Mouse (Mus musculus): ENCODE measurements around the gene Rnf26. TPM values are rescaled to one million over a fixed set of nuclear protein-coding genes. Genes with fewer than 3 reads are reported as not detected.

Rnf26 gene
- polyA plus RNA-seq, 1 experiment from 2014 or later: 56.4 TPM

DNA sequence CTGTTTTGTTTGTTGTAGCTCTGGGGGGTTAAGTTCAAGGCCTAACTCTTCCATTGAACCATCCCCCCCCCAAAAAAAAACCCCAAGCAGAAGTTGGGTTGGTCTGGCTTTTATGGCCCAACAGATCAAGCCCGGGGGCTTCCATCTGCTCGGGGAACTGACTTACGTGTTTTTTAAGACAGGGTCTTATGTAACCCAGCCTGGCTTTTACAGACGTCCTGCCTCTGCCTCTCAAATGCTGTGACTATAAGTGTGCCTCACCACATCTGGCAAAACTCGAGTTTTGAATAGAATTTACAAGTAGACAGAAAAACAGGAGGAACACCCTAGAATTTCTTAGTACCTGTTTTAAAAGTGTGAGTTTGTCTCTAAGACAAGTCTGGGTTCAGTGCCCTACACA, 31.7 kb downstream of the Rnf26 start:
- H3K27ac ChIP-seq (ENCODE audit: low read depth, low read length): no peak overlapping the region
- H3K9ac ChIP-seq (ENCODE audit: low read length): no peak overlapping the region
- no peaks in the 10 kb centered on the region for H3K9me3 ChIP-seq (ENCODE audit: control insufficient read depth, low read length)
- H3K27me3 ChIP-seq (ENCODE audit: control insufficient read depth, insufficient read depth, low read length): peaks cover 27% of the 10 kb centered on the region
- H3K4me1 ChIP-seq (ENCODE audit: control insufficient read depth, insufficient read depth, low read length): peaks cover 28% of the 10 kb centered on the region
- 73% methylated on average over 5 of the region's 5 CpGs for WGBS
- H3K4me2 ChIP-seq: no peak overlapping the region
- DNase-seq (ENCODE audit: low spot score, missing footprints) (no peak), ATAC-seq (ENCODE audit: low FRiP score) (no peak)
- H3K36me3 ChIP-seq (ENCODE audit: control insufficient read depth, insufficient read depth, low read length): no peaks in the 10 kb centered on the region
- no peak overlapping the region for H3K4me3 ChIP-seq (ENCODE audit: low read depth, low read length)

DNA sequence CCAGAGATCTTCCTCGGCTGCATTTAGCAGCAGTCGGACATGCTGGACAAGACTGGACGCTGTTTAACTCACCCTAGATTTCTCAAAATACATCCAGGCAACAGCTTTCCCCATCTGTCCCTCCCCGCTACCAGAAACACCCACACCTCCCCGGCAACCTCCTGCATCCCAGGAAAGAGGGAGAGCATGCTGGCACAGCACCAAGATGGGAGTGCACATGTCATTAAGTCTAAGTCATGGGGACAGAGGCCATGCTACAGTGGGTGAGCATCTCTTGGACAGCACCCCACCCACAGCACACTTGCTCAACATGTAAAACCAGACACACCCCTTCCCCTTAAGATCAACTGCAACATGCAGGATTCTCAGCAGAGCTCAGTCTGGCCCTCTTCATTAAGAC, 32.4 kb downstream of the Rnf26 start:
- Histone ChIP-seq H3K36me3 (ENCODE audit: control insufficient read depth, insufficient read depth, low read length) (no peaks in the 10 kb centered on the region), H3K27me3 (ENCODE audit: control insufficient read depth, insufficient read depth, low read length) (peaks cover 22% of the 10 kb centered on the region), H3K9me3 (ENCODE audit: control insufficient read depth, low read length) (no peaks in the 10 kb centered on the region), H3K27ac (ENCODE audit: low read depth, low read length) (no peak overlapping the region), H3K4me3 (ENCODE audit: low read depth, low read length) (no peak overlapping the region), H3K4me2 (no peak overlapping the region), H3K9ac (ENCODE audit: low read length) (no peak overlapping the region), H3K4me1 (ENCODE audit: control insufficient read depth, insufficient read depth, low read length) (peaks cover 28% of the 10 kb centered on the region)
- peak; percentile 54 for DNase-seq (ENCODE audit: low spot score, missing footprints)
- 88% methylated on average over 5 of the region's 5 CpGs for WGBS
- ATAC-seq (ENCODE audit: low FRiP score): no peak

DNA sequence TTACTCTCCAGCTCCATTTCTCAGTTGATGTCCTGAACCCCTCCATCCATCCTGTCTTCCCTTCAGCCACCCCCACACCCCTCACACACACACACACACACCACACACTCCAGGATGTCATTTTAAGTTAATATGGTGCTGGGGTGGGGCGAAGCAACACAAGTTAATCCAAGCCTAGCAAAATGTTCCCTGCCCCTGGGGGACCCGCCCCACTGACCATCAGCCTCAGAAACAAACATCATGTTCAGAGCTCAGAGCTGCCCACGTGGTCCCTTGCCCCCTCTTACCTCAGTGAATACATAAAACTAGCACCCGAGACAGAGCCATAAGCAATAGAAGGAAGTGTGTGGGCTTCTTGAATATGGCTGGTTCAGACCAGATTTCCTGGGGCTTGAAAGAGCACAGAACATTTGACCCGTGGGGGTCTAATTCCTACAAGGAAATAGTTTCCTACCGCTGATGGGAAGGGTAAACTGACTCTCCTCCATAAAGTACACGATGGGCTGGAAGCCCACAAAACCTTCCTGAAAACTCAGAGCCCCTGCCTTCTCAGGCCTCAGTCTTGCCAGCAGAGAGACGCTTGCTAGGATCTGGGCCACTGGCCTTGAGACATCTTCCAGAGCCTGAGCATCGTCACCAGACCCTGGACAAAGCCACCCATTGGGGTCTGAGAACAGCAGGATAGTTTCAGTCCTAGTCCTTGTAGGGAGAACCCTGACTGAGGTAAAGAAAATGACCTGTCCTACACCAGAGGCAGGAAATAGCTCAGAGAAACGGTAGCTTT, 33.1 kb downstream of the Rnf26 start:
- DNase-seq (ENCODE audit: low spot score, missing footprints): peak; percentile 39
- Histone ChIP-seq H3K4me3 (ENCODE audit: low read depth, low read length) (no peak overlapping the region), H3K4me1 (ENCODE audit: control insufficient read depth, insufficient read depth, low read length) (peaks cover 22% of the 10 kb centered on the region), H3K9me3 (ENCODE audit: control insufficient read depth, low read length) (no peaks in the 10 kb centered on the region), H3K9ac (ENCODE audit: low read length) (no peak overlapping the region), H3K36me3 (ENCODE audit: control insufficient read depth, insufficient read depth, low read length) (no peaks in the 10 kb centered on the region), H3K27me3 (ENCODE audit: control insufficient read depth, insufficient read depth, low read length) (peaks cover 15% of the 10 kb centered on the region), H3K4me2 (no peak overlapping the region), H3K27ac (ENCODE audit: low read depth, low read length) (no peak overlapping the region)
- 75% methylated on average over 10 of the region's 10 CpGs for WGBS
- no peak for ATAC-seq (ENCODE audit: low FRiP score)

DNA sequence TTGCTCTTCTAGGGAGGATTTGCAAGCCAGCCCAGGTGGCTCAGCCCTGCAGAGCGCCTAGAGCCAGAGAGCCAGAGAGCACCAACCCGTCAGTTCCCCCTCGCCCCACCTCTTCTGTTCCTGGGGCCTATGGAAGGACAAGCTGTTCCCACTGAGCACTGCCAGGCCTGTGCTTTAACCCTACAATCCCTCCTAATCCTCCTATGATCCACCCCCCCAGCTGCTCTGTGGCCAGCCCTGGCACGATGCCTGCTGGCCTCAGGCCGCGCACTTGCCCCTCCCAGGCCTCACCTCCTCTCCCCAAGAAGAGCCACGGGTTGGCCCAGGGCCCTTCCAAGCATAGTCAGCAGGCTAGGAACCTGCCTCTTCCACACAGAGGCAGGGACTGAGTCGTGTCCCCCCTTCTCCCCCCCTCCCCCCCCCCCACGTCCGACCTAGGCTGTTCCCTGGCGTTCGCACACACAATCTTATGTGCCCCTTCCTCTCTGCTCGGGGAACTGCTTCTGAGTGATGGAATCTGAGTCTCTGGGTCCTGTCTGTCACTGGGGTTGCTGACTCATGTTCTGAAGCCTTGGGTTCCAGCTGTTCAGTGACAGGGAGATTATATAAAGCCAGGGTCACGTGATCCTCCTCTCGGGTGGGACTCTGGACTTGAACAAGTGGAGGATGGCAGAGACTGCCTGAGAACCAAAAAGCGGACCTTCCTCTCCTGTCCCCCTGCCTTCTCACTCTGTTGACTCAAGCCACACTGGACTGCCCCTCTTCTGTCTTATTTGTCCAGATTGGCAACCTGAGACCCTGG, 34.2 kb downstream of the Rnf26 start:
- no peaks in the 10 kb centered on the region for H3K36me3 ChIP-seq (ENCODE audit: control insufficient read depth, insufficient read depth, low read length)
- H3K9me3 ChIP-seq (ENCODE audit: control insufficient read depth, low read length): no peaks in the 10 kb centered on the region
- DNase-seq (ENCODE audit: low spot score, missing footprints) (peak; percentile 81), ATAC-seq (ENCODE audit: low FRiP score) (peak; percentile 51)
- H3K4me2 ChIP-seq: no peak overlapping the region
- 0 out of 2 replicates have a peak overlapping the region, but pooled peaks have one; percentile 9 for H3K9ac ChIP-seq (ENCODE audit: low read length)
- no peak overlapping the region for H3K27ac ChIP-seq (ENCODE audit: low read depth, low read length)
- WGBS: 26% methylated on average over 15 of the region's 16 CpGs
- no peak overlapping the region for H3K4me3 ChIP-seq (ENCODE audit: low read depth, low read length)
- peaks cover 16% of the 10 kb centered on the region for H3K4me1 ChIP-seq (ENCODE audit: control insufficient read depth, insufficient read depth, low read length)
- peaks cover 13% of the 10 kb centered on the region for H3K27me3 ChIP-seq (ENCODE audit: control insufficient read depth, insufficient read depth, low read length)

DNA sequence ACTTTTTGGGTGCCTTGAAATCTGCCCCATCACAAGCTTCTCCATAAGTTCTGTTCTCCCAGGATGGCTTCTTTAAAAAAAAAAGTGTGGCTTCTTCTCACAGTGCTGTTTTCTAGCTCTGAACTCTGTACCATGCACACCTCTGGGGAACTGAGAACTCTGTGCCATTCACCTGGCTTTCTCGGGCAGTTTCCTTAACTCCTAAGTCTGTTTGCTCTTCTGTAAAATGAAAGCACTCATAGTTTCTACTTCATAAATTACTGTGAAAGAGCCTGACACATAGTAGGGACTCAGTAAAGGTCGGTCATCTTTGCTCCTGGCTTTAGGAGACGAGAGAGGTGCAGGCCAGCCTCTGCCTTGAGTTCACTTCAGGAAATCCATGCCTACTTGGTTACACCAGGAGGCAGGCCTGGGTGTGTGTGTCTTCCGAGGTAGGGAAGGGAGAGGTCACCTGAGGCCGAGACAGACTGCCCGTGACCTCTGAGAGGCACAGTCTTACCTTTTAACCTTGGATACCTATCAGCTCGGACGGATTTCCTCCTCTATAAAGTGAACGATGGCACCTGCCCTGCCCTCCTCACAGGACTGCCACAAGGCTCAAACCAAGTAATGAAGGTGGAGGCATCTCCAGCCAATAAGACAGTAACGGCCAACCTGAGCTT, 35.0 kb downstream of the Rnf26 start:
- Histone ChIP-seq H3K4me1 (ENCODE audit: control insufficient read depth, insufficient read depth, low read length) (peaks cover 10% of the 10 kb centered on the region), H3K27ac (ENCODE audit: low read depth, low read length) (no peak overlapping the region), H3K4me3 (ENCODE audit: low read depth, low read length) (no peak overlapping the region), H3K36me3 (ENCODE audit: control insufficient read depth, insufficient read depth, low read length) (no peaks in the 10 kb centered on the region), H3K9ac (ENCODE audit: low read length) (no peak overlapping the region), H3K4me2 (no peak overlapping the region), H3K27me3 (ENCODE audit: control insufficient read depth, insufficient read depth, low read length) (peaks cover 4% of the 10 kb centered on the region; the same call in 1 of the 2 replicates), H3K9me3 (ENCODE audit: control insufficient read depth, low read length) (no peaks in the 10 kb centered on the region)
- DNase-seq (ENCODE audit: low spot score, missing footprints) (no peak), ATAC-seq (ENCODE audit: low FRiP score) (no peak)
- 82% methylated on average over 10 of the region's 10 CpGs for WGBS

DNA sequence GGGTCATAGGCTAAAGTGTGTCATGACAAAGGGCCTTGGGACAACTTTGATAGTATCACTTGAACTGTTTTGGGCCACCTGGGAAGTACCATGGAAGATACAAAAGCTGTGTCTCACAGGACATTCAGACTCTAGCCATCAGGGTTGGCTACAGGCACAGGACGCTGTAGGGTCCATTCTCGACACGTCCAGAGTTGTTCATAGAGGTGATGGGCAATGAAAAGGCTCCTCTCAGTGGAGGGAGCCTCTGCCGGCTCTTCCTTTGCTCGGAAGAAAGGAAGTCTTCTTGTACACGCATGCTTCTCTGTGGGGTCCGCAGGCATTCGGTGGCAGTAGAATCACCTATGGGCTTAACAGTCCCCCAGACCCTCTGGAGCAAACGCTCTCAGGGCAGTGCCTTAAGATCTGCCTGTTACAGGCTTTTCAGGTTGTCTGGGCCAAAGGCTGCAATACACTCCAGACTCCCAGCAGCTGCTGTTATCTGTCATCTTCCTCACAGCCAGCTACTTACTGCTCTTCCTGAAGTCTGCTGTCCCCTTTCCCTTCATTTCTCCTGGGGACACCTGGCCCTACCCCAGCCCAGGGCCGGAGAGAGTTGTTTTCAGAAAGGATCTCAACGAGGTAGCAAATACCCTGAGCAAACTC, 35.9 kb downstream of the Rnf26 start:
- Histone ChIP-seq H3K36me3 (ENCODE audit: control insufficient read depth, insufficient read depth, low read length) (no peaks in the 10 kb centered on the region), H3K27ac (ENCODE audit: low read depth, low read length) (no peak overlapping the region), H3K4me1 (ENCODE audit: control insufficient read depth, insufficient read depth, low read length) (peaks cover 18% of the 10 kb centered on the region), H3K4me3 (ENCODE audit: low read depth, low read length) (no peak overlapping the region), H3K9me3 (ENCODE audit: control insufficient read depth, low read length) (no peaks in the 10 kb centered on the region), H3K9ac (ENCODE audit: low read length) (no peak overlapping the region), H3K27me3 (ENCODE audit: control insufficient read depth, insufficient read depth, low read length) (peaks cover 4% of the 10 kb centered on the region; the same call in 1 of the 2 replicates), H3K4me2 (no peak overlapping the region)
- 86% methylated on average over 11 of the region's 11 CpGs for WGBS
- ATAC-seq (ENCODE audit: low FRiP score) (no peak), DNase-seq (ENCODE audit: low spot score, missing footprints) (no peak)

DNA sequence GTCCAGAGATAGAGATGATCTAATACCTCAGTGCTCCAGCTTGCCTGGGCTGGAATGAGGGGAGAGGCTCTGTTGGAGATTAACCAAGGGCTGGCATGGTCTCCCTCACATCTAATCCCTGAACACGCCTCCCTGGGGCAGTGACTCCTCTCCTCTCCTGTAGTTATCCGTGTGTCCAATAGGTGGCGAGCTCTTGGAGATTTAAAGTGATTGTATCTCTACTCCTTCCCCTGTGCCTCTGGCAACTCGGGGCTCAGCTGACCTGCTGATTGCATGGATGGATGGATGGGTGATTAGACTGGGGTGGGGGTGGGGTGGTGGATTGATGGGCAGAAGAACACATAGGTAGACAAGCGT, 36.6 kb downstream of the Rnf26 start:
- DNase-seq (ENCODE audit: low spot score, missing footprints) (peak; percentile 94), ATAC-seq (ENCODE audit: low FRiP score) (no peak)
- no peaks in the 10 kb centered on the region for H3K36me3 ChIP-seq (ENCODE audit: control insufficient read depth, insufficient read depth, low read length)
- peaks cover 25% of the 10 kb centered on the region for H3K4me1 ChIP-seq (ENCODE audit: control insufficient read depth, insufficient read depth, low read length)
- WGBS: 9% methylated on average over 5 of the region's 5 CpGs
- no peak overlapping the region for H3K27ac ChIP-seq (ENCODE audit: low read depth, low read length)
- no peaks in the 10 kb centered on the region for H3K9me3 ChIP-seq (ENCODE audit: control insufficient read depth, low read length)
- H3K4me2 ChIP-seq: no peak overlapping the region
- no peak overlapping the region for H3K4me3 ChIP-seq (ENCODE audit: low read depth, low read length)
- H3K9ac ChIP-seq (ENCODE audit: low read length): no peak overlapping the region
- H3K27me3 ChIP-seq (ENCODE audit: control insufficient read depth, insufficient read depth, low read length): no peaks in the 10 kb centered on the region; the same call in 1 of the 2 replicates

DNA sequence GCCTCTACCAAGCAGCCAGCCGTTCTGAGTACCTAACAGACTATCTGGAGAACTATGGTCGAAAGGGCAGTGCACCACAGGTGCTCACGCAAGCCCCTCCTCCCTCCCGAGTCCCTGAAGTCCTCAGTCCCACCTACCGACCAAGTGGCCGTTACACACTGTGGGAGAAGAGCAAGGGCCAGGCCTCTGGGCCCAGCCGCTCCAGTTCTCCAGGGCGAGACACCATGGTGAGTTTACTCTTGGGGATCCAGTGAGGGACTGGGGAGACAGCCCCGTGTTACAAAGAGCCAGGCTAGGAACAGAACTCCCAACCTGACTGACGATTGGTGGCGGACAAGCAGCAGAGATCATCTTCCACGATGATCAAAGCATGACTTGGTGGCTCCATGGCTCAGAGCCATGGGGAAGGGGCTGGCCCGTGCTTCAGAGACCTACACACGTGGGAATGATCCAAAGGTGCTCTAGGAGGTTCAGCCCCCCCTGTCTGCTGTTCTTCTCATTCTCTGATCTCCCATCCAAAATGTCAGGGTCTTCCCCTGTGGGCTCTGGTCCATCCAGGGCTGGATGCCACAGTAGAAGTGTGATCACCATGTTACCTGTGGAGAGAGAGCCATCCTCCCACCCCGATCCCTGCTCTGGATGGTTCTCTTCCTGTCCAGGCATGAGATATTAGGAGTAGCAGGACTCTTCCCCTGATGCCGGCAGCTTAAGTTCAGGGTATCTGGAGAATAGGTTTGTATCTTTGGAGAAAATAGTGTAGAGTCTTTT, 37.1 kb downstream of the Rnf26 start:
- DNase-seq (ENCODE audit: low spot score, missing footprints): peak; percentile 78
- Histone ChIP-seq H3K9me3 (ENCODE audit: control insufficient read depth, low read length) (no peaks in the 10 kb centered on the region), H3K4me3 (ENCODE audit: low read depth, low read length) (no peak overlapping the region), H3K36me3 (ENCODE audit: control insufficient read depth, insufficient read depth, low read length) (no peaks in the 10 kb centered on the region), H3K27me3 (ENCODE audit: control insufficient read depth, insufficient read depth, low read length) (no peaks in the 10 kb centered on the region), H3K9ac (ENCODE audit: low read length) (no peak overlapping the region), H3K4me2 (no peak overlapping the region), H3K4me1 (ENCODE audit: control insufficient read depth, insufficient read depth, low read length) (peaks cover 31% of the 10 kb centered on the region), H3K27ac (ENCODE audit: low read depth, low read length) (no peak overlapping the region)
- no peak for ATAC-seq (ENCODE audit: low FRiP score)
- 70% methylated on average over 16 of the region's 16 CpGs for WGBS
